Mouse (Mus musculus): Measurements from ENCODE around the gene Hist1h2af. TPM values are rescaled to one million over a fixed set of nuclear protein-coding genes. Genes with fewer than 3 reads are reported as not detected.

The Hist1h2af gene
- polyA plus RNA-seq (2015; fragmentation: Nextera tagmentation; extraction: Ambion mirVana), result 1.8 and 3.4 TPM in 2 replicates

DNA sequence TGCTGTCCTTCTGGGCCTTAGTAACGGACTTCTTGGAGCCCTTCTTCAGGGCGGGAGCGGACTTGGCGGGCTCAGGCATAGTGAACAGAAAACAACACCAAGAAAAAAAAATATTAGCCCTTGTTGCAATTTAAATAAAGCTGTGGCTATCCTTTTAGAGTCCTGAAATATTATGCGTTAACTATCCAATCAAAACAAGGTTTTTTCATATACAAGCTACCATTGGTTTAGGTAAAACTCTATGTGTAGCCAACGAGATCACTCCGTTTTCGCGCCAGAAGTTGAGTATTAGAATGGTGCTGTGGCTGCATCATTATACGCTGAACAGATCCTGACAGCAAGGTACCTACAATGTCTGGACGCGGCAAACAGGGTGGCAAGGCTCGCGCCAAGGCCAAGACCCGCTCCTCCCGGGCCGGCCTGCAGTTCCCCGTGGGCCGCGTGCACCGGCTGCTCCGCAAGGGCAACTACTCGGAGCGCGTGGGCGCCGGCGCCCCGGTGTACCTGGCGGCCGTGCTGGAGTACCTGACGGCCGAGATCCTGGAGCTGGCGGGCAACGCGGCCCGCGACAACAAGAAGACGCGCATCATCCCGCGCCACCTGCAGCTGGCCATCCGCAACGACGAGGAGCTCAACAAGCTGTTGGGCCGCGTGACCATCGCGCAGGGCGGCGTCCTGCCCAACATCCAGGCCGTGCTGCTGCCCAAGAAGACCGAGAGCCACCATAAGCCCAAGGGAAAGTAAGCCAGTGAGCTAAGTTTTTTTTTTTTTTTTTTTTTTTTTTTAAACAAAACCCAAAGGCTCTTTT lies at the start of gene Hist1h2af:
Gene Hist1h2af, plus strand, starts transcription at position 347 of the 808 bp plus-strand sequence.

GRCm38 (mm10) chr13:23488400-23489322 lies 45.0 kb upstream of the Hist1h2af start, which contains the start of gene Btn2a2:
Btn2a2 (minus strand) TSS chr13:23488857.

GRCm38 (mm10) chr13:23530901-23531875 lies 2.5 kb upstream of the Hist1h2af start, which contains the start of gene Hist1h4h:
Hist1h4h (plus strand) TSS chr13:23531050.

GRCm38 (mm10) chr13:23535137-23536075 lies 1.7 kb downstream of the Hist1h2af start, which contains the start of gene Hist1h3g:
Hist1h3g (plus strand) TSS chr13:23535422.

GRCm38 (mm10) chr13:23542999-23543607 lies 9.4 kb downstream of the Hist1h2af start, which contains the start of gene Hist1h2bh:
Hist1h2bh (minus strand) TSS chr13:23543392.

DNA sequence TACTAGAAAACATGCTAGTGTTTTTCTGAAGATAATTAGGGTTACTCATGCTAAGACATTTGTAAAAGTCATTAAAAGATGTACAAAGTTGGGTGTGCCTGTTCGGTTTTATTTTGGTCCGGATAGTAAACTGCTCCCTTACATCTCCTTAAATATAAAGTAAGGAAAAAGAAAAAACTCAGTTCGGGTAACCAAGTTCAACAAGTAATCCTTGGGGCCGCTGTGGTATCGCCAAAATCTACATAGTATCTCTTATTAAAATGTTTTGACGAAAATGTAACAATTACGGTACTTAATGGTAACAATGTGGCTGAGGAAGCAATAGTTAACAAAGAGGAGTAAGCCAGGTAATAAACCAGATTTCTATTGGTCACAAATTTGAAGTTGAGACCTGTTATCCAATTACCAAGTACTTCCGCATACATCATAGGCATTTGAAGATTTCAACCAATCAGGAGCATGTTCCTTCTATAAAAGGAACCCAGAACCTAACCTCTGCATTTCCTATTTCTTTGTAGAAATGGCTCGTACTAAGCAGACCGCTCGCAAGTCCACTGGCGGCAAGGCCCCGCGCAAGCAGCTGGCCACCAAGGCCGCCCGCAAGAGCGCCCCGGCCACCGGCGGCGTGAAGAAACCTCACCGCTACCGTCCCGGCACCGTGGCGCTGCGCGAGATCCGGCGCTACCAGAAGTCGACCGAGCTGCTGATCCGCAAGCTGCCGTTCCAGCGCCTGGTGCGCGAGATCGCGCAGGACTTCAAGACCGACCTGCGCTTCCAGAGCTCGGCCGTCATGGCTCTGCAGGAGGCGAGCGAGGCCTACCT lies 10.5 kb downstream of the Hist1h2af start, which contains the start of gene Hist1h3f:
Gene Hist1h3f, plus strand, starts transcription at position 88 of the 822 bp plus-strand sequence.

DNA sequence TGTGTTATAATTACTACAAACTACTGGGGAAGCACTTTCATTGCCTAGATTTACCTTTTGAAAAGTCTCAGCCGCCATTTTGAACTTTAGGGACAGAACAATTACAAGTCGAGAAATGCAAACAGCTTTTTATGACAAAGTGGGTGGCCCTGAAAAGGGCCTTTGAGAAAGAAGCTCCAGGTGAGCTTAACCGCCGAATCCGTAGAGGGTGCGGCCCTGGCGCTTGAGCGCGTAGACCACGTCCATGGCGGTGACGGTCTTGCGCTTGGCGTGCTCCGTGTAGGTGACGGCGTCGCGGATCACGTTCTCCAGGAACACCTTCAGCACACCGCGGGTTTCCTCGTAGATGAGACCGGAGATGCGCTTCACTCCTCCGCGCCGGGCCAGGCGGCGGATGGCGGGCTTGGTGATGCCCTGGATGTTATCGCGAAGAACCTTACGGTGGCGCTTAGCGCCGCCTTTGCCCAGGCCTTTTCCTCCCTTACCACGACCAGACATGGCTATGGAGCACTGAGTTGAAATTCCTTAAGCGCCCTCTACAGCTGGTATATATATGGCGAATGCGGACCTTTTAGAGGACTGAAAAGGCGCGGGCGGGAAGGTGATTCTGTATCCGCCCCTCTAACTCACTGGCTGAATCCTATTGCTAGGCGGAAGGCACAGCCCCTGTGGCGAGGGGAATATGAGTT lies 17.6 kb downstream of the Hist1h2af start, which contains the start of gene Hist1h4f:
Gene Hist1h4f, minus strand, starts transcription at position 503 of the 689 bp plus-strand sequence.

GRCm38 (mm10) chr13:23552962-23553361 lies 19.3 kb downstream of the Hist1h2af start, which contains the start of gene Hist1h1d:
Hist1h1d (plus strand) TSS chr13:23553262.

GRCm38 (mm10) chr13:23561883-23562659 lies 28.4 kb downstream of the Hist1h2af start, which contains the start of gene Hist1h3e:
Hist1h3e (minus strand) TSS chr13:23562369.

DNA sequence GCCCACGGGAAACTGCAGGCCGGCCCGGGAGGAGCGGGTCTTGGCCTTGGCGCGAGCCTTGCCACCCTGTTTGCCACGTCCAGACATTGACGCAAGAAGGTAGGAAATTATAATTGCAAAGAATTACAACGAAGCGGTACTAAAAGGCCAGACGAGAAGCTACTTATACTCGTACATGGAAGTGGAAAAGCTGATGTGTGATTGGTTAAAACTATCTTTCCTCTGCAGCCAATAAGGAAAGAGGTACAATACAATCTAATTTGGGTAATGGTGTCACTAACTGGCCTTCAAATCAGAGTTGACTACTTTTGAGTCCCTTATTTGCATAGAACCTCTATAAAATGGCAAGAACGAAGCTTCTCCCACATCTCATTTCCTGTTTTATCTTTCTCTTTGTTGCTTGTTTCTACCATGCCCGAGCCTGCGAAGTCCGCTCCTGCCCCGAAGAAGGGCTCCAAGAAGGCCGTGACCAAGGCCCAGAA lies 37.4 kb downstream of the Hist1h2af start, which contains the start of the genes Hist1h2ae and Hist1h2bg:
Gene Hist1h2ae, minus strand, starts transcription at position 199 of the 482 bp plus-strand sequence.
Gene Hist1h2bg, plus strand, starts transcription at position 375 of the 482 bp plus-strand sequence.

GRCm38 (mm10) chr13:23573898-23574524 lies 40.3 kb downstream of the Hist1h2af start, which contains the start of the genes Hist1h2bf and Hist1h2ad:
Hist1h2bf (minus strand) TSS chr13:23574196.
Hist1h2ad (plus strand) TSS chr13:23574381.

GRCm38 (mm10) chr13:23575271-23575851 lies 41.7 kb downstream of the Hist1h2af start, which contains the start of gene Hist1h3d:
Hist1h3d (plus strand) TSS chr13:23575763.

DNA sequence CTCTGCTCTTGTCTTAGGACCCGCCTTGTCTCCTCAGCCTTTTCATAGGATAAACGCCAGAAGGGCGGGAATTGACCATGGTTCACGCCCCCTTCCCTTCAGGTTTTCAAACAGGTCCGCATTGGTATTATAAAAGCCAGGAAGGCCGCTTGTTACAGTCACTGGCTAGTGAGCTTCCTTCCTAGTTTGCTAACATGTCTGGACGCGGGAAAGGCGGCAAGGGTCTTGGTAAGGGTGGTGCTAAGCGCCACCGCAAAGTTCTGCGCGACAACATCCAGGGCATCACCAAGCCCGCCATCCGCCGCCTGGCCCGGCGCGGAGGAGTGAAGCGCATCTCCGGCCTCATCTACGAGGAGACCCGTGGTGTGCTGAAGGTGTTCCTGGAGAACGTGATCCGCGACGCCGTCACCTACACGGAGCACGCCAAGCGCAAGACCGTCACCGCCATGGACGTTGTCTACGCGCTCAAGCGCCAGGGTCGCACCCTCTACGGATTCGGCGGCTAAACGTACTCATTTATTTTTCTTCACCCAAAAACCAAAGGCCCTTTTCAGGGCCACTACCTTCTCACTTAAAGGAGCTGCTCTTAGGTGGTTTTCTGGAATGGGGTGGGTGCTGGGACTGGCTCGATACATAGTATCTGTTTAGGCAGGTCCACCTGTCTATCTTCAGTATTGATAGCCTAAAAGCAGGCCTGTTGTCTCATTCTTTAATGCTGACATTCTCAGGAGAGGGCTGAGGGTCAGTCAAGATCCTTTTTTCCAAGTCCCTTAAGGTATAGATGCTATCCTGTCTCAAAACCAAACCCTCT lies 47.9 kb downstream of the Hist1h2af start, which contains the start of gene Hist1h4d:
Gene Hist1h4d, plus strand, starts transcription at position 191 of the 811 bp plus-strand sequence.

All from skeletal muscle tissue, postnatal 0 days (tissue).